Mouse (Mus musculus) neural tube, embryonic 15.5 days (tissue): ENCODE results near the gene Kcnh4. TPM values are rescaled to one million over a fixed set of nuclear protein-coding genes. Genes with fewer than 3 reads are reported as not detected.

Source experiments
- ATAC-seq: fragments of 200-750 bp; cut with Nextera tagmentation; 2 replicates; pipeline ENCODE4 v1.8.0; 2017; ENCODE audit warnings: mild to moderate bottlenecking, moderate TSS enrichment, moderate library complexity; ENCODE audit not compliant: low FRiP score
- H3K27ac ChIP-seq: fragments of 300-500 bp; sonication (generic); replicated peaks from 2 replicates; pipeline ENCODE4 v1.5.1; 2015; ENCODE audit warnings: mild to moderate bottlenecking, inconsistent platforms
- H3K27me3 ChIP-seq: fragments of 300-500 bp; sonication (generic); replicated peaks from 2 replicates; pipeline ENCODE4 v1.6.1; 2015; ENCODE audit warnings: inconsistent platforms
- H3K36me3 ChIP-seq: fragments of 300-500 bp; sonication (generic); 2 replicates; pipeline ENCODE4 v1.6.1; 2015; ENCODE audit warnings: inconsistent platforms
- H3K4me1 ChIP-seq: fragments of 300-500 bp; sonication (generic); 2 replicates; pipeline ENCODE4 v1.6.1; 2015; ENCODE audit warnings: inconsistent platforms
- H3K4me2 ChIP-seq: fragments of 300-500 bp; sonication (generic); 2 replicates; pipeline ENCODE4 v1.6.1; 2015; ENCODE audit warnings: inconsistent platforms, mild to moderate bottlenecking, moderate library complexity
- H3K4me3 ChIP-seq: fragments of 300-500 bp; sonication (generic); replicated peaks from 2 replicates; pipeline ENCODE4 v1.5.1; 2015; ENCODE audit warnings: mild to moderate bottlenecking, inconsistent platforms
- H3K9ac ChIP-seq: fragments of 300-500 bp; sonication (generic); replicated peaks from 2 replicates; pipeline ENCODE4 v1.6.1; 2015; ENCODE audit warnings: mild to moderate bottlenecking, inconsistent platforms
- H3K9me3 ChIP-seq: fragments of 300-500 bp; sonication (generic); replicated peaks from 2 replicates; pipeline ENCODE4 v1.6.1; 2016; ENCODE audit warnings: inconsistent platforms
- WGBS: fragments of 180-500 bp; shearing (Covaris S2); methylation state at CpG from one replicate; pipeline ENCODE4 v1.1.7; 2015; ENCODE audit warnings: mixed read lengths; 5-methylcytosine and 5-hydroxymethylcytosine counted together
- polyA plus RNA-seq: library from polyadenylated mRNA; unstranded; fragments of >200 nt; fragmentation: Nextera tagmentation; extraction: Ambion mirVana; gene quantifications from 2 replicates; pipeline ENCODE4 v1.2.1, GENCODE M21; 2015

Kcnh4 gene
- polyA plus RNA-seq, 1 experiment from 2014 or later, result 9.0 TPM

GRCm38 (mm10) chr11:100729976-100730375, 29.8 kb downstream of the Kcnh4 start:
- ATAC-seq, result no peak
- no peaks in the 10 kb centered on the region for H3K27me3 ChIP-seq
- 88% methylated on average over 4 of the region's 4 CpGs for WGBS

GRCm38 (mm10) chr11:100728601-100729000, 31.1 kb downstream of the Kcnh4 start:
- 84% methylated on average over 6 of the region's 6 CpGs for WGBS
- H3K36me3 ChIP-seq, result peaks cover 23% of the 10 kb centered on the region

More at GRCm38 (mm10) chr11:100729976-100730375, 29.8 kb downstream of the Kcnh4 start:
- Histone ChIP-seq H3K36me3 (peaks cover 23% of the 10 kb centered on the region), H3K27ac (no peak overlapping the region), H3K4me2 (no peak overlapping the region), H3K9ac (no peak overlapping the region), H3K4me3 (no peak overlapping the region), H3K4me1 (peaks cover 5% of the 10 kb centered on the region), H3K9me3 (no peaks in the 10 kb centered on the region)

GRCm38 (mm10) chr11:100727201-100727600, 32.5 kb downstream of the Kcnh4 start:
- whole genome bisulfite sequencing, result 95% methylated on average over 3 of the region's 3 CpGs
- peaks cover 14% of the 10 kb centered on the region for H3K4me1 ChIP-seq
- no peak overlapping the region for H3K27ac ChIP-seq
- H3K27me3 ChIP-seq, result no peaks in the 10 kb centered on the region
- no peaks in the 10 kb centered on the region for H3K9me3 ChIP-seq
- H3K4me3 ChIP-seq, result no peak overlapping the region
- no peak overlapping the region for H3K4me2 ChIP-seq
- no peak for ATAC-seq
- H3K9ac ChIP-seq, result no peak overlapping the region
- H3K36me3 ChIP-seq, result peaks cover 16% of the 10 kb centered on the region

More at GRCm38 (mm10) chr11:100728601-100729000, 31.1 kb downstream of the Kcnh4 start:
- no peak overlapping the region for H3K4me2 ChIP-seq
- H3K27ac ChIP-seq, result no peak overlapping the region
- peaks cover 10% of the 10 kb centered on the region for H3K4me1 ChIP-seq
- no peak overlapping the region for H3K9ac ChIP-seq
- H3K4me3 ChIP-seq, result no peak overlapping the region
- no peaks in the 10 kb centered on the region for H3K27me3 ChIP-seq
- no peaks in the 10 kb centered on the region for H3K9me3 ChIP-seq
- ATAC-seq, result no peak

GRCm38 (mm10) chr11:100724919-100725512, 34.7 kb downstream of the Kcnh4 start:
- H3K4me2 ChIP-seq, result no peak overlapping the region
- no peak overlapping the region for H3K27ac ChIP-seq
- H3K36me3 ChIP-seq, result peaks cover 16% of the 10 kb centered on the region
- H3K4me1 ChIP-seq, result peaks cover 35% of the 10 kb centered on the region
- no peaks in the 10 kb centered on the region for H3K27me3 ChIP-seq
- 63% methylated on average over 5 of the region's 5 CpGs for WGBS
- no peak overlapping the region for H3K9ac ChIP-seq
- H3K9me3 ChIP-seq, result no peaks in the 10 kb centered on the region
- no peak overlapping the region for H3K4me3 ChIP-seq
- ATAC-seq, result no peak

GRCm38 (mm10) chr11:100722493-100723028, 37.2 kb downstream of the Kcnh4 start:
- no peak overlapping the region for H3K4me3 ChIP-seq
- no peak overlapping the region for H3K4me2 ChIP-seq
- H3K27me3 ChIP-seq, result no peaks in the 10 kb centered on the region
- peaks cover 19% of the 10 kb centered on the region for H3K36me3 ChIP-seq
- no peaks in the 10 kb centered on the region for H3K9me3 ChIP-seq
- peaks cover 39% of the 10 kb centered on the region for H3K4me1 ChIP-seq
- 49% methylated on average over 2 of the region's 2 CpGs for WGBS
- no peak for ATAC-seq
- no peak overlapping the region for H3K9ac ChIP-seq
- 0 out of 2 replicates have a peak overlapping the region, but pooled peaks have one; percentile 14 for H3K27ac ChIP-seq

- no peak for ATAC-seq
- no peak overlapping the region for H3K4me2 ChIP-seq
- H3K9ac ChIP-seq, result no peak overlapping the region
- H3K36me3 ChIP-seq, result peaks cover 24% of the 10 kb centered on the region
- 71% methylated on average over 8 of the region's 8 CpGs for WGBS
- H3K4me3 ChIP-seq, result no peak overlapping the region
- H3K9me3 ChIP-seq, result no peaks in the 10 kb centered on the region
- H3K4me1 ChIP-seq, result peaks cover 39% of the 10 kb centered on the region
- peak overlapping the region; percentile 14 for H3K27ac ChIP-seq
- H3K27me3 ChIP-seq, result no peaks in the 10 kb centered on the region
Observed at GRCm38 (mm10) chr11:100721776-100722492, 37.8 kb downstream of the Kcnh4 start.

GRCm38 (mm10) chr11:100721254-100721653, 38.5 kb downstream of the Kcnh4 start:
- Histone ChIP-seq H3K4me1 (peaks cover 39% of the 10 kb centered on the region), H3K4me2 (no peak overlapping the region), H3K27me3 (no peaks in the 10 kb centered on the region), H3K9ac (no peak overlapping the region), H3K27ac (peak overlapping the region; percentile 14), H3K36me3 (peaks cover 29% of the 10 kb centered on the region), H3K4me3 (no peak overlapping the region), H3K9me3 (no peaks in the 10 kb centered on the region)
- 64% methylated on average over 4 of the region's 4 CpGs for WGBS
- no peak for ATAC-seq

- ATAC-seq, result no peak
- 81% methylated on average over 5 of the region's 5 CpGs for WGBS
- H3K27me3 ChIP-seq, result no peaks in the 10 kb centered on the region
- H3K27ac ChIP-seq, result no peak overlapping the region; the same call in none of the 2 replicates
- H3K4me2 ChIP-seq, result no peak overlapping the region
- no peaks in the 10 kb centered on the region for H3K9me3 ChIP-seq
- H3K4me1 ChIP-seq, result peaks cover 40% of the 10 kb centered on the region
- no peak overlapping the region for H3K9ac ChIP-seq
- peaks cover 38% of the 10 kb centered on the region for H3K36me3 ChIP-seq
- no peak overlapping the region for H3K4me3 ChIP-seq
Observed at GRCm38 (mm10) chr11:100720345-100720744, 39.4 kb downstream of the Kcnh4 start.

- H3K4me2 ChIP-seq, result no peak overlapping the region
- 88% methylated on average over 11 of the region's 11 CpGs for WGBS
- H3K27me3 ChIP-seq, result no peaks in the 10 kb centered on the region
- no peak overlapping the region for H3K9ac ChIP-seq
- H3K36me3 ChIP-seq, result peaks cover 40% of the 10 kb centered on the region
- H3K4me1 ChIP-seq, result peaks cover 35% of the 10 kb centered on the region
- no peak overlapping the region for H3K4me3 ChIP-seq
- H3K27ac ChIP-seq, result no peak overlapping the region; the same call in 1 of the 2 replicates
- H3K9me3 ChIP-seq, result no peaks in the 10 kb centered on the region
- ATAC-seq, result no peak
Observed at GRCm38 (mm10) chr11:100719893-100720292, 39.8 kb downstream of the Kcnh4 start.

- peaks cover 31% of the 10 kb centered on the region for H3K4me1 ChIP-seq
- 88% methylated on average over 3 of the region's 3 CpGs for WGBS
- H3K27me3 ChIP-seq, result no peaks in the 10 kb centered on the region
- H3K9ac ChIP-seq, result no peak overlapping the region
- no peak for ATAC-seq
- H3K4me3 ChIP-seq, result no peak overlapping the region
- no peak overlapping the region for H3K27ac ChIP-seq
- no peaks in the 10 kb centered on the region for H3K9me3 ChIP-seq
- H3K4me2 ChIP-seq, result no peak overlapping the region
- peaks cover 40% of the 10 kb centered on the region for H3K36me3 ChIP-seq
Observed at GRCm38 (mm10) chr11:100719312-100719711, 40.4 kb downstream of the Kcnh4 start.

GRCm38 (mm10) chr11:100718866-100719265, 40.9 kb downstream of the Kcnh4 start:
- 92% methylated on average over 4 of the region's 4 CpGs for WGBS
- Histone ChIP-seq H3K4me1 (peaks cover 34% of the 10 kb centered on the region), H3K4me3 (no peak overlapping the region), H3K4me2 (no peak overlapping the region), H3K27ac (no peak overlapping the region), H3K9ac (no peak overlapping the region), H3K9me3 (no peaks in the 10 kb centered on the region), H3K27me3 (no peaks in the 10 kb centered on the region), H3K36me3 (peaks cover 40% of the 10 kb centered on the region)
- ATAC-seq, result no peak

- Histone ChIP-seq H3K9me3 (no peaks in the 10 kb centered on the region), H3K9ac (no peak overlapping the region), H3K36me3 (peaks cover 40% of the 10 kb centered on the region), H3K4me1 (peaks cover 39% of the 10 kb centered on the region), H3K4me3 (no peak overlapping the region), H3K27me3 (no peaks in the 10 kb centered on the region), H3K4me2 (no peak overlapping the region), H3K27ac (no peak overlapping the region)
- WGBS, result 94% methylated on average over 7 of the region's 7 CpGs
- ATAC-seq, result no peak
Observed at GRCm38 (mm10) chr11:100718462-100718861, 41.3 kb downstream of the Kcnh4 start.
